Comparison of ENCODE assay signal across 8 mouse cellular contexts in genomic region chr5:142367085-142368081, GRCm38 (mm10). TPM values are rescaled to one million over a fixed set of nuclear protein-coding genes. Genes with fewer than 3 reads are reported as not detected.
DNase-seq lines count a peak whose midpoint lies in the region; ATAC-seq lines count a peak whose summit lies in the region.

No protein-coding gene starts in this region.

- peaks cover 19% of the 10 kb centered on the region for H3K4me1 ChIP-seq in lung, embryonic 16.5 days (replicated peaks; ENCODE audit: control insufficient read depth, insufficient read depth, low read length)

- H3K36me3 ChIP-seq in lung, embryonic 16.5 days (ENCODE audit: control insufficient read depth, insufficient read depth, low read length) = no peaks in the 10 kb centered on the region

- H3K27me3 ChIP-seq in lung, embryonic 16.5 days (ENCODE audit: control insufficient read depth, insufficient read depth, low read depth, low read length) = no peaks in the 10 kb centered on the region

- peak overlapping the region; percentile 75 for H3K27ac ChIP-seq in lung, embryonic 16.5 days (ENCODE audit: low read length)

- WGBS in lung, embryonic 16.5 days = under 1% methylated on average over 68 of the region's 83 CpGs

- H3K9me3 ChIP-seq in lung, embryonic 16.5 days (ENCODE audit: control insufficient read depth, low read length) = no peaks in the 10 kb centered on the region

- H3K4me3 ChIP-seq in lung, embryonic 16.5 days (ENCODE audit: low read length) = peak overlapping the region; percentile 73

- DNase-seq in MEL-GATA-1-ER (ENCODE audit: extremely low read depth, low read depth) = peak; percentile 82
- DNase-seq in cerebellum, adult 8-10 months = peak; percentile 100
- peak; percentile 98 for DNase-seq in forelimb bud, embryonic 11.5 days (ENCODE audit: low read depth, low spot score)
- DNase-seq in layer of hippocampus, adult 9-10 months (ENCODE audit: low spot score) = peak; percentile 99
- peak; percentile 100 for DNase-seq in ovary, postnatal 10 days (ENCODE audit: low spot score)
- DNase-seq in thymus, postnatal 10 days (ENCODE audit: low spot score in 2 of 2) = peak; percentile 96 to 99

- peak; percentile 84 for ATAC-seq in hematopoietic stem cell, adult 5-6 weeks (replicated peaks in 1 of 2; ENCODE audit: insufficient read depth in 1 of 2, low FRiP score in 2 of 2, low TSS enrichment in 1 of 2, low read depth in 1 of 2, poor library complexity in 2 of 2, severe bottlenecking in 2 of 2)
- peak; percentile 91 for ATAC-seq in lung, embryonic 16.5 days (ENCODE audit: low read depth)

- H3K4me2 ChIP-seq in lung, embryonic 16.5 days (ENCODE audit: low read depth, low read length) = peak overlapping the region; percentile 89

- H3K9ac ChIP-seq in lung, embryonic 16.5 days (ENCODE audit: low read length) = peak overlapping the region; percentile 85

RNA-seq across cellular contexts. Expression of gene Foxk1, which starts 33.9 kb away (rescaled TPM):
- total RNA-seq in hematopoietic stem cell, adult 5-6 weeks (2017) = 8.8 and 10.9 TPM in 2 replicates
- polyA plus RNA-seq in lung, embryonic 16.5 days (2015; fragmentation: Nextera tagmentation; extraction: Ambion mirVana) = 3.1 and 3.3 TPM in 2 replicates

Comparison
In these comparisons a context has a peak if more than half of its experiments do, and no peak if none do; other contexts are left out.
1. Peak in every context shown above with its lines: DNase-seq, ATAC-seq, H3K4me3 ChIP-seq and H3K27ac ChIP-seq.